Mouse (Mus musculus): ENCODE results near the gene 2010111I01Rik. TPM values are rescaled to one million over a fixed set of nuclear protein-coding genes. Genes with fewer than 3 reads are reported as not detected.
A peak's percentile ranks its signal among the peaks of the same experiment; 100 is the strongest.

The 2010111I01Rik gene
- polyA plus RNA-seq, 1 experiment from 2014 or later = 119 TPM

DNA sequence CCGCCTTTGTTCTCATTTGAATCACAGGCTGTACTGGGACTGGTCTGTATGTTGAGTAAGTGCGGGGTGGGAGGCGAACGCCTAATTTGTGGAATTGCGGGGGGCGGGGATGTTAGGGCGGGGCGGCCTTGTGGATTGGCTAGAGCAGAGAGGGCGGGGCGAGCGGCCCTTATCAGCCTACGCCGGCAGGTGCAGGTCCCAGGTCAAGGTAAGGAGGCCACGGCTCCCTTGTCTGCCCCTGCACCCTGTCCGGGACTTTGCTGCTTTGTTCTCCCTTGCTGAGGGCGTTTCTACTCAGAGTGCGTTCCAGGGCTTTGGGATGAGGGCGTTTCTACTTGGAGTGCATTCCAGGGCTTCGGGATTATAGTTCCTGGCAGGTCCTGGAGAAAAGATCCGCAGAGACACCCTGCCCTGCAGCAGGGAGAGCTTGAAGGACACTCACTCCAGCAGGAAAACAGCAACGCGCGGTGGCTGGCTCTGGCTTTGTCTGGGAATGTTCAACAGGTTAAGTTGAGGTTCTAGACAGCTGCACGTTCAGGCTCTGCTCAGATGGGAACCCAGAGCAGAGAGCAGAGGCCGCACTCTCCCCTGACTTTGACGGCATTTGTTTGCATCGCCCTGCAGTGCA is 308.0 kb downstream of the 2010111I01Rik start:
- Histone ChIP-seq H3K27ac (ENCODE audit: low read length) (peak overlapping the region; percentile 96), H3K9me3 (replicated peaks; ENCODE audit: control insufficient read depth, low read length) (no peaks in the 10 kb centered on the region), H3K27me3 (ENCODE audit: control insufficient read depth, insufficient read depth, low read length) (no peaks in the 10 kb centered on the region), H3K4me2 (ENCODE audit: low read depth, low read length) (peak overlapping the region; percentile 64), H3K9ac (ENCODE audit: low read length) (peak overlapping the region; percentile 72), H3K36me3 (ENCODE audit: control insufficient read depth, insufficient read depth, low read length) (no peaks in the 10 kb centered on the region), H3K4me3 (replicated peaks; ENCODE audit: low read length) (peak overlapping the region; percentile 57), H3K4me1 (ENCODE audit: control insufficient read depth, insufficient read depth, low read length) (peaks cover 49% of the 10 kb centered on the region)
- ATAC-seq (ENCODE audit: insufficient read depth, low FRiP score) = peak; percentile 96
- 7% methylated on average over 27 of the region's 27 CpGs for WGBS

DNA sequence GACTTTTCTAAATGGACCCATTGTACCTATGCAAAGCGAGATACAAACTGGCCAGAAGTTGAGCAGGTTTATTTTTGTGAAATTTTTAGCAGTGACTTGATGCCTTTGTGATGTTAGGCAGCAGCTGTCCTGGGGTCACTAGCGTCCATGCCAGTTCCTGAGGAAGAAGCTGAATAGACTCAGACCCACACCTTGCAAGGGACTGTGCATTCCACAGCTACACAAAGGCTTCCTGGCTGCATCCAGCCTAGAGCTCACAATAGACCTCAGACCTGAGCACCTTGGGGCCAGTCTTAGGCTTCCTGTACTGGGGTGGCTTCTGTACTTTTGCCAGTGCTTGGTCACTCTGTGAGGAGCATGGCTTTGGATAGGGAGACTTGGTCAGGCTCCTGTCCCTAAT is 309.2 kb downstream of the 2010111I01Rik start:
- ATAC-seq (ENCODE audit: insufficient read depth, low FRiP score) = no peak
- peak overlapping the region; percentile 76 for H3K9ac ChIP-seq (ENCODE audit: low read length)

DNA sequence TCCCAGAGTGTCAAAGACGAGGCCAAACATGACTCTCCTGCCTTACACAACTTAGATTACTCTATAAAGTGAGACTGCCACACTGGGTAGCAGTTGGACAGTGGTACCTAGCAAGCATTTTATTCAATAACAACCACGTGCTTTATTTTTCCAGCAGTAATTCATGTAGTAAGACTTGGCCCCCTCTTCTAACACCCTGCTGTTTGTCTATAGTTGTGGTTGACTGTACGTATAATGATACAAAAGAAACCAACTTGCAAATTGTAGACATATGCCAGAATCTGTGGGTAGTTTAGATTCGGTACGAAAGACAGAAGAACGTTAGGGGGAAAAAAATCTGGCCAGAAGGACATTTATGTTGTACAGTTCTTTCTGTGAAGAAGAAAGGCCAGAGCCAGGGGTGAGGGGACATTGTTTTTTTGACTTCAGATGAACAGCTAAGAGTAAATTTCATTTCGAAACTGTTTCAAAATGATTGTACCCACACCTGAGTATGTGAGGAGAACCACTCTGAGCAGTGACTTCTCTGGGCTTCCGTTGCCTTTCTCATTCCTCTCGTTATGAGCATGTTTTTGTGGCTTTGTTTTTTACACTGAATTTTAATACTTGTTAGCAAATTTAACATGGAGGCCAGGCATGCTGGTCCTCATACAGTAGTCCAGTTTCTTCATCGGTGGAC is 309.9 kb downstream of the 2010111I01Rik start:
- H3K36me3 ChIP-seq (ENCODE audit: control insufficient read depth, insufficient read depth, low read length) = no peaks in the 10 kb centered on the region
- peak overlapping the region; percentile 76 for H3K9ac ChIP-seq (ENCODE audit: low read length)
- peak overlapping the region; percentile 41 for H3K4me2 ChIP-seq (ENCODE audit: low read depth, low read length)
- WGBS = 55% methylated on average over 10 of the region's 10 CpGs
- ATAC-seq (ENCODE audit: insufficient read depth, low FRiP score) = no peak
- no peaks in the 10 kb centered on the region for H3K27me3 ChIP-seq (ENCODE audit: control insufficient read depth, insufficient read depth, low read length)
- peaks cover 55% of the 10 kb centered on the region for H3K4me1 ChIP-seq (ENCODE audit: control insufficient read depth, insufficient read depth, low read length)
- H3K4me3 ChIP-seq (replicated peaks; ENCODE audit: low read length) = peak overlapping the region; percentile 54
- H3K27ac ChIP-seq (ENCODE audit: low read length) = peak overlapping the region; percentile 76
- no peaks in the 10 kb centered on the region for H3K9me3 ChIP-seq (replicated peaks; ENCODE audit: control insufficient read depth, low read length)

More for the DNA sequence above, 309.2 kb downstream of the 2010111I01Rik start:
- no peaks in the 10 kb centered on the region for H3K27me3 ChIP-seq (ENCODE audit: control insufficient read depth, insufficient read depth, low read length)
- H3K4me3 ChIP-seq (replicated peaks; ENCODE audit: low read length) = peak overlapping the region; percentile 54
- WGBS = 38% methylated on average over 2 of the region's 2 CpGs
- H3K9me3 ChIP-seq (replicated peaks; ENCODE audit: control insufficient read depth, low read length) = no peaks in the 10 kb centered on the region
- H3K27ac ChIP-seq (ENCODE audit: low read length) = peak overlapping the region; percentile 76
- peak overlapping the region; percentile 41 for H3K4me2 ChIP-seq (ENCODE audit: low read depth, low read length)
- H3K4me1 ChIP-seq (ENCODE audit: control insufficient read depth, insufficient read depth, low read length) = peaks cover 53% of the 10 kb centered on the region
- H3K36me3 ChIP-seq (ENCODE audit: control insufficient read depth, insufficient read depth, low read length) = no peaks in the 10 kb centered on the region

DNA sequence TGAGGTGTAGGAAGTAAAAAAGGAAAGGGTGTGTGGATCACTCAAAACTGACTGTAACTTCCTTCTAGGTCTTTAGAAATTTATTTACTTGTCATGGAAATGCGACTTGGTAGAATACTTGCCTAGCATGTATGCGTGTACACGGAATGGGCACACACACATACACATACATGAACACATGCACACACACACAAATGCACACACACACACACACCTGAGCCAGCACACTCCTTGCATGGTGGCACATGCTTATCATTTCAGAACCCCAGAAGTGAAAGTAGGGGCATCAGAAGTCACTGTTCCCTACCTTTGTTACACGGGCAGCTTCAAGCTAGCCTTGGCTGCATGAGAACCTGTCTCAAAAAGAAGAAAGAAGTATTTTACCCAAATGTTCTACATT is 311.7 kb downstream of the 2010111I01Rik start:
- H3K36me3 ChIP-seq (ENCODE audit: control insufficient read depth, insufficient read depth, low read length) = no peaks in the 10 kb centered on the region
- H3K27ac ChIP-seq (ENCODE audit: low read length) = peak overlapping the region; percentile 14
- H3K9ac ChIP-seq (ENCODE audit: low read length) = peak overlapping the region; percentile 54; the same call in 1 of the 2 replicates
- H3K4me2 ChIP-seq (ENCODE audit: low read depth, low read length) = peak overlapping the region; percentile 41
- no peaks in the 10 kb centered on the region for H3K9me3 ChIP-seq (replicated peaks; ENCODE audit: control insufficient read depth, low read length)
- peak overlapping the region; percentile 24 for H3K4me3 ChIP-seq (replicated peaks; ENCODE audit: low read length)
- 72% methylated on average over 4 of the region's 4 CpGs for WGBS
- ATAC-seq (ENCODE audit: insufficient read depth, low FRiP score) = no peak
- peaks cover 57% of the 10 kb centered on the region for H3K4me1 ChIP-seq (ENCODE audit: control insufficient read depth, insufficient read depth, low read length)
- H3K27me3 ChIP-seq (ENCODE audit: control insufficient read depth, insufficient read depth, low read length) = no peaks in the 10 kb centered on the region

DNA sequence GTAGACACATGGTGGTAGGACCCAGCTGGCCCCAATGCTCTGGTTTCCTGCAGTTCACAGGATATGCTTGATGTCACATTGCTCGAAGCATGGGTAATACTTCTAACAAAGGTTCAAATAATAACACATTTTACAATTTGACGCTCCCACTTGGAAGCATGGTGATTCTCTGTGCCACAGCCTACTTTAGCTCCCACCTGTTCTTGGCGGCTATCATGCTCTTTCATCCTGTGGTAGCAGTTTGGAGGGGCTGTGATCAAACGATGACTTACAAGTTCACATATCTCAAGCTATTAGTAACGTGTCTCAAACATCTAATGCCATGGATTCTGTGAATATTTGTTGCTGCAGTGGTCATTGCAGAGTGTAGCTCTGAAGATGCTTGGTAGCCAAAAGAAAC is 312.6 kb downstream of the 2010111I01Rik start:
- Histone ChIP-seq H3K36me3 (ENCODE audit: control insufficient read depth, insufficient read depth, low read length) (no peaks in the 10 kb centered on the region), H3K4me2 (ENCODE audit: low read depth, low read length) (peak overlapping the region; percentile 41), H3K27me3 (ENCODE audit: control insufficient read depth, insufficient read depth, low read length) (no peaks in the 10 kb centered on the region), H3K4me3 (replicated peaks; ENCODE audit: low read length) (peak overlapping the region; percentile 24), H3K27ac (ENCODE audit: low read length) (peak overlapping the region; percentile 9; the same call in 1 of the 2 replicates), H3K4me1 (ENCODE audit: control insufficient read depth, insufficient read depth, low read length) (peaks cover 56% of the 10 kb centered on the region), H3K9ac (ENCODE audit: low read length) (peak overlapping the region; percentile 29; the same call in 1 of the 2 replicates), H3K9me3 (replicated peaks; ENCODE audit: control insufficient read depth, low read length) (no peaks in the 10 kb centered on the region)
- 41% methylated on average over 5 of the region's 5 CpGs for WGBS
- no peak for ATAC-seq (ENCODE audit: insufficient read depth, low FRiP score)

DNA sequence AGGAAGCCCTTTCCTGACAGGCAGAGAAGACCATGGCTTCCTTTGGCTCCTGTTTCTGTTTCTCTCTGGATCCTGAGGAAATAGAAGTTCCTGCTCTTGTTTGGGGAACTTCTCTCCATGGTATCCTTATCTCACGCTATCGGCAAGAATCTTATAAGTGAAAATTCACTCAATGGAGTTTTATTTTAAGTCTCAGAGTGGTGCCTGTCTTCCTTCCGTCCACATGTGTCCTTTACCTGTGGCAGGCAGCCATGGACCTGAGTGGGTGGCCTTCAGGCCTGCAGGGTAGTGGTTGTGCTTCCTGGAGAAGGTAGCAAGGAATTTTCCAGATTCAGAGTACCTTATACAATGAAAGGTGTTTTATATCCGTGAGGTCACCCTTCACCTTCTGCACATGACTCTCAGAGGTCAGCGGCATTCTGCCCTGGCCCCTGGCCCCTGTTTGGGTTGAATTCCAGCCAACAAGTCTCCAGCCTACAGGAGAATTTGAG is 313.5 kb downstream of the 2010111I01Rik start:
- H3K4me1 ChIP-seq (ENCODE audit: control insufficient read depth, insufficient read depth, low read length) = peaks cover 55% of the 10 kb centered on the region
- no peak for ATAC-seq (ENCODE audit: insufficient read depth, low FRiP score)
- peak overlapping the region; percentile 41 for H3K4me2 ChIP-seq (ENCODE audit: low read depth, low read length)
- peak overlapping the region; percentile 57 for H3K9ac ChIP-seq (ENCODE audit: low read length)
- H3K4me3 ChIP-seq (replicated peaks; ENCODE audit: low read length) = peak overlapping the region; percentile 24
- H3K36me3 ChIP-seq (ENCODE audit: control insufficient read depth, insufficient read depth, low read length) = peaks cover 5% of the 10 kb centered on the region; the same call in 1 of the 2 replicates
- H3K27ac ChIP-seq (ENCODE audit: low read length) = peak overlapping the region; percentile 70
- H3K27me3 ChIP-seq (ENCODE audit: control insufficient read depth, insufficient read depth, low read length) = no peaks in the 10 kb centered on the region
- no peaks in the 10 kb centered on the region for H3K9me3 ChIP-seq (replicated peaks; ENCODE audit: control insufficient read depth, low read length)
- 22% methylated on average over 5 of the region's 5 CpGs for WGBS

DNA sequence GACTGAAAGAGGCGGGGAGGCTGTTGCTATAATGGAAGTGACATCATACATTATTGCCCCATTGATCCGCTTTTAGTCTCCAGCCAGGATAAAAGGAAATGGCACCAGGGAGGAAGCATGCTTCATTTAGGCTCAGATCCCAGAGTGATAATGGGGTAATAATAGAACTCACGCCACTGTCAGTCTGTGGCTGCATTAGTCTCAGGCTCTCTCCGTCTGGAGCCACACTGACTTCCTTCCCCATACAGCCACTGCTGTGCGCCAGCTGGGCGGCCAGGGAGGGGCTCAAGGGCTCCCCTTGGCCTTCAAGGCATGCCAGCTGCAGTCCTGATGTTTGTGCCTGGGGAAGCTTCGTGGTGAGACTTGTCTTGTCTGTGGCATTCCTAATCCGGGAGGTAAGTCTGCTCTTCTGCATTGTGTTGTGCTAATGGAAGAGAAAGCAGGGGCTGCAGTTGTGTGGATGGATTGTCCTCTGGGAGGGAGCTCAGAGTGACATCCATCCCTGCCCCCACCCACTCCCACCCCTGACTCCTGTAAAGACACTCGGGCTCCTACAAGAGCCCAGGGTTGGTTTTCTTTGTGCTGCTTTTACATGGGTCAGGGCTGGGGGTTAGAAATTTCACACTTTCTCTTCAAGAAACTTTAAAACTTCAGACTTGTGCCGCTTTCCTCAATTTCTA is 314.2 kb downstream of the 2010111I01Rik start:
- ATAC-seq (ENCODE audit: insufficient read depth, low FRiP score) = peak; percentile 70; the same call in 1 of the 2 replicates
- Histone ChIP-seq H3K9me3 (replicated peaks; ENCODE audit: control insufficient read depth, low read length) (no peaks in the 10 kb centered on the region), H3K4me1 (ENCODE audit: control insufficient read depth, insufficient read depth, low read length) (peaks cover 53% of the 10 kb centered on the region), H3K4me2 (ENCODE audit: low read depth, low read length) (peak overlapping the region; percentile 41), H3K9ac (ENCODE audit: low read length) (peak overlapping the region; percentile 57), H3K36me3 (ENCODE audit: control insufficient read depth, insufficient read depth, low read length) (peaks cover 6% of the 10 kb centered on the region; the same call in 1 of the 2 replicates), H3K4me3 (replicated peaks; ENCODE audit: low read length) (peak overlapping the region; percentile 24), H3K27ac (ENCODE audit: low read length) (peak overlapping the region; percentile 70), H3K27me3 (ENCODE audit: control insufficient read depth, insufficient read depth, low read length) (no peaks in the 10 kb centered on the region)
- 23% methylated on average over 10 of the region's 10 CpGs for WGBS

DNA sequence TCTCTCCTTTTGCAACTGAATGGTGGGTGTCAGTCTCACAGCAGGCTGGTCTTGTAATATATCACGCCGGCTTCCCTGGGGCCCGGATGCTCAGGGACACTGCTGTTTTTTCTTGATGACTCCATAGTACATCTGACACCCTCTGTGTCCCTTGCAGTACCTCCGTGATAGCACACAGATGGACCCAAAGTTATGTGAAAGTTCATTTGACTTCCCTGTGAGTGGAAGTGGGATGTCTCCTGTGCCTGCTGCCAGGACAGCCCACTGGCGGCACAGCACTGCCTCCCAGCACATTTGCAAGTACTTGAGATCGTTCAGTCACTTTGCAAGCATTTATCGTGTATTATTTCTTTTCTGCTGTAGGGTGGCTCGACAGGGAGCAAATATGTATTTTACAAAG is 315.1 kb downstream of the 2010111I01Rik start:
- WGBS = 25% methylated on average over 8 of the region's 8 CpGs
- H3K4me2 ChIP-seq (ENCODE audit: low read depth, low read length) = peak overlapping the region; percentile 41
- no peak for ATAC-seq (ENCODE audit: insufficient read depth, low FRiP score)
- H3K27me3 ChIP-seq (ENCODE audit: control insufficient read depth, insufficient read depth, low read length) = no peaks in the 10 kb centered on the region
- H3K4me3 ChIP-seq (replicated peaks; ENCODE audit: low read length) = peak overlapping the region; percentile 24
- H3K4me1 ChIP-seq (ENCODE audit: control insufficient read depth, insufficient read depth, low read length) = peaks cover 47% of the 10 kb centered on the region
- H3K27ac ChIP-seq (ENCODE audit: low read length) = peak overlapping the region; percentile 70
- peak overlapping the region; percentile 57 for H3K9ac ChIP-seq (ENCODE audit: low read length)
- H3K36me3 ChIP-seq (ENCODE audit: control insufficient read depth, insufficient read depth, low read length) = peaks cover 6% of the 10 kb centered on the region; the same call in 1 of the 2 replicates
- H3K9me3 ChIP-seq (replicated peaks; ENCODE audit: control insufficient read depth, low read length) = no peaks in the 10 kb centered on the region
